Mouse (Mus musculus) midbrain, embryonic 11.5 days (tissue): ENCODE results near the gene Snap91. TPM values are rescaled to one million over a fixed set of nuclear protein-coding genes. Genes with fewer than 3 reads are reported as not detected.
A peak's percentile ranks its signal among the peaks of the same experiment; 100 is the strongest.

ENCODE experiments used
- ATAC-seq: fragments of 200-750 bp; cut with Nextera tagmentation; 2 replicates; pipeline ENCODE4 v1.8.0; 2017; ENCODE audit warnings: moderate TSS enrichment, moderate library complexity; ENCODE audit not compliant: low FRiP score
- DNase-seq: peaks from one replicate; pipeline ENCODE4 v3.0.0; 2015; ENCODE audit warnings: low spot score; ENCODE audit errors: missing footprints
- H3K27ac ChIP-seq: fragments of 300-500 bp; sonication (generic); 2 replicates; pipeline ENCODE4 v1.5.1; 2014; ENCODE audit warnings: low read depth, low read length
- H3K27me3 ChIP-seq: fragments of 300-500 bp; sonication (generic); 2 replicates; pipeline ENCODE4 v1.6.1; 2014; ENCODE audit warnings: mild to moderate bottlenecking, low read length, moderate library complexity, mixed read lengths; ENCODE audit not compliant: control insufficient read depth, insufficient read depth
- H3K36me3 ChIP-seq: fragments of 300-500 bp; sonication (generic); 2 replicates; pipeline ENCODE4 v1.6.1; 2014; ENCODE audit warnings: mild to moderate bottlenecking, low read length, moderate library complexity, mixed read lengths; ENCODE audit not compliant: control insufficient read depth, insufficient read depth
- H3K4me1 ChIP-seq: fragments of 300-500 bp; sonication (generic); 2 replicates; pipeline ENCODE4 v1.6.1; 2014; ENCODE audit warnings: low read length; ENCODE audit not compliant: control insufficient read depth, insufficient read depth
- H3K4me2 ChIP-seq: fragments of 300-500 bp; sonication (generic); 2 replicates; pipeline ENCODE4 v1.6.1; 2014; ENCODE audit warnings: mild to moderate bottlenecking, moderate library complexity
- H3K4me3 ChIP-seq: fragments of 300-500 bp; sonication (generic); 2 replicates; pipeline ENCODE4 v1.5.1; 2014; ENCODE audit warnings: low read depth, low read length
- H3K9ac ChIP-seq: fragments of 300-500 bp; sonication (generic); 2 replicates; pipeline ENCODE4 v1.6.1; 2014; ENCODE audit warnings: low read length
- H3K9me3 ChIP-seq: fragments of 300-500 bp; sonication (generic); 2 replicates; pipeline ENCODE4 v1.6.1; 2016; ENCODE audit warnings: low read length; ENCODE audit not compliant: control insufficient read depth
- WGBS: fragments of 180-500 bp; shearing (Covaris S2); extraction: QIAGEN DNeasy Blood & Tissue Kit; methylation state at CpG from one replicate; pipeline ENCODE4 v1.1.7; 2014; 5-methylcytosine and 5-hydroxymethylcytosine counted together
- polyA plus RNA-seq: library from polyadenylated mRNA; unstranded; fragments of >200 nt; fragmentation: Nextera tagmentation; extraction: Ambion mirVana; gene quantifications from 2 replicates; pipeline ENCODE4 v1.2.1, GENCODE M21; 2014

The Snap91 gene
- polyA plus RNA-seq, 1 experiment from 2014 or later, result 12.2 TPM

- Histone ChIP-seq H3K9ac (peak within 1 kb of the TSS; percentile 13; the same call in 1 of the 2 replicates), H3K4me2 (peak within 1 kb of the TSS; percentile 63), H3K27me3 (no peaks in the 10 kb centered on the region), H3K27ac (no peak within 1 kb of the TSS), H3K4me3 (peak within 1 kb of the TSS; percentile 21), H3K4me1 (peaks cover 7% of the 10 kb centered on the region), H3K9me3 (no peaks in the 10 kb centered on the region), H3K36me3 (no peaks in the 10 kb centered on the region)
- 3% methylated on average over 19 of the region's 19 CpGs for WGBS
- DNase-seq (peak; percentile 91), ATAC-seq (peak; percentile 89)
Observed at GRCm38 (mm10) chr9:86742959-86743911, 137.2 kb downstream of the Snap91 start, which contains the start of gene Prss35. Prss35 (plus strand) TSS chr9:86743649.

- whole genome bisulfite sequencing, result 11% methylated on average over 3 of the region's 3 CpGs
- Histone ChIP-seq H3K9me3 (no peaks in the 10 kb centered on the region), H3K4me2 (no peak overlapping the region), H3K9ac (no peak overlapping the region), H3K27me3 (no peaks in the 10 kb centered on the region), H3K4me1 (peaks cover 7% of the 10 kb centered on the region), H3K4me3 (no peak overlapping the region), H3K27ac (no peak overlapping the region), H3K36me3 (no peaks in the 10 kb centered on the region)
- ATAC-seq (no peak), DNase-seq (no peak)
Observed at GRCm38 (mm10) chr9:86739971-86740370, 140.5 kb downstream of the Snap91 start.

GRCm38 (mm10) chr9:86738801-86739200, 141.7 kb downstream of the Snap91 start:
- no peak for ATAC-seq
- Histone ChIP-seq H3K4me3 (no peak overlapping the region), H3K9ac (no peak overlapping the region), H3K27me3 (no peaks in the 10 kb centered on the region), H3K9me3 (no peaks in the 10 kb centered on the region), H3K27ac (no peak overlapping the region), H3K4me2 (no peak overlapping the region), H3K36me3 (no peaks in the 10 kb centered on the region), H3K4me1 (peaks cover 7% of the 10 kb centered on the region)
- WGBS, result 97% methylated on average over 8 of the region's 8 CpGs
- DNase-seq, result no peak

- H3K27ac ChIP-seq, result no peak overlapping the region
- no peak for ATAC-seq
- no peaks in the 10 kb centered on the region for H3K36me3 ChIP-seq
- no peak overlapping the region for H3K4me2 ChIP-seq
- H3K4me3 ChIP-seq, result no peak overlapping the region
- no peaks in the 10 kb centered on the region for H3K27me3 ChIP-seq
- DNase-seq, result no peak
- WGBS, result 89% methylated on average over 1 of the region's 1 CpGs
- H3K9me3 ChIP-seq, result no peaks in the 10 kb centered on the region
- H3K4me1 ChIP-seq, result peaks cover 6% of the 10 kb centered on the region
- H3K9ac ChIP-seq, result no peak overlapping the region
Observed at GRCm38 (mm10) chr9:86738067-86738466, 142.4 kb downstream of the Snap91 start.

- Histone ChIP-seq H3K27ac (no peak overlapping the region), H3K27me3 (no peaks in the 10 kb centered on the region), H3K9ac (no peak overlapping the region), H3K36me3 (no peaks in the 10 kb centered on the region), H3K4me1 (peaks cover 3% of the 10 kb centered on the region; the same call in 1 of the 2 replicates), H3K9me3 (no peaks in the 10 kb centered on the region), H3K4me3 (no peak overlapping the region), H3K4me2 (no peak overlapping the region)
- no peak for ATAC-seq
- WGBS, result 97% methylated on average over 4 of the region's 4 CpGs
- DNase-seq, result no peak
Observed at GRCm38 (mm10) chr9:86736991-86737390, 143.5 kb downstream of the Snap91 start.

GRCm38 (mm10) chr9:86734795-86735194, 145.7 kb downstream of the Snap91 start:
- ATAC-seq, result no peak
- Histone ChIP-seq H3K4me1 (no peaks in the 10 kb centered on the region), H3K27me3 (no peaks in the 10 kb centered on the region), H3K4me3 (no peak overlapping the region), H3K27ac (no peak overlapping the region), H3K4me2 (no peak overlapping the region), H3K9ac (no peak overlapping the region), H3K36me3 (no peaks in the 10 kb centered on the region), H3K9me3 (no peaks in the 10 kb centered on the region)
- WGBS, result 86% methylated on average over 9 of the region's 9 CpGs
- no peak for DNase-seq

GRCm38 (mm10) chr9:86734357-86734756, 146.1 kb downstream of the Snap91 start:
- H3K27me3 ChIP-seq, result no peaks in the 10 kb centered on the region
- no peak overlapping the region for H3K4me3 ChIP-seq
- ATAC-seq (no peak), DNase-seq (no peak)
- H3K9me3 ChIP-seq, result no peaks in the 10 kb centered on the region
- no peaks in the 10 kb centered on the region for H3K36me3 ChIP-seq
- H3K4me1 ChIP-seq, result no peaks in the 10 kb centered on the region
- H3K4me2 ChIP-seq, result no peak overlapping the region
- H3K9ac ChIP-seq, result no peak overlapping the region
- no peak overlapping the region for H3K27ac ChIP-seq

GRCm38 (mm10) chr9:86729811-86730210, 150.6 kb downstream of the Snap91 start:
- ATAC-seq, result no peak
- Histone ChIP-seq H3K4me2 (no peak overlapping the region), H3K36me3 (no peaks in the 10 kb centered on the region), H3K4me1 (no peaks in the 10 kb centered on the region), H3K9me3 (no peaks in the 10 kb centered on the region), H3K4me3 (no peak overlapping the region), H3K27me3 (no peaks in the 10 kb centered on the region), H3K9ac (no peak overlapping the region), H3K27ac (no peak overlapping the region)
- no peak for DNase-seq
- WGBS, result 96% methylated on average over 3 of the region's 3 CpGs

- H3K27me3 ChIP-seq, result no peaks in the 10 kb centered on the region
- 83% methylated on average over 1 of the region's 1 CpGs for WGBS
- H3K4me2 ChIP-seq, result no peak overlapping the region
- no peaks in the 10 kb centered on the region for H3K36me3 ChIP-seq
- DNase-seq (no peak), ATAC-seq (no peak)
- H3K4me3 ChIP-seq, result no peak overlapping the region
- H3K9me3 ChIP-seq, result no peaks in the 10 kb centered on the region
- no peak overlapping the region for H3K9ac ChIP-seq
- no peak overlapping the region for H3K27ac ChIP-seq
- no peaks in the 10 kb centered on the region for H3K4me1 ChIP-seq
Observed at GRCm38 (mm10) chr9:86729084-86729483, 151.4 kb downstream of the Snap91 start.
